Mouse (Mus musculus): ENCODE data around the gene Ralgapa1. TPM values are rescaled to one million over a fixed set of nuclear protein-coding genes. Genes with fewer than 3 reads are reported as not detected.

Ralgapa1 gene
- polyA plus RNA-seq, 1 experiment, result 10.3 TPM

DNA sequence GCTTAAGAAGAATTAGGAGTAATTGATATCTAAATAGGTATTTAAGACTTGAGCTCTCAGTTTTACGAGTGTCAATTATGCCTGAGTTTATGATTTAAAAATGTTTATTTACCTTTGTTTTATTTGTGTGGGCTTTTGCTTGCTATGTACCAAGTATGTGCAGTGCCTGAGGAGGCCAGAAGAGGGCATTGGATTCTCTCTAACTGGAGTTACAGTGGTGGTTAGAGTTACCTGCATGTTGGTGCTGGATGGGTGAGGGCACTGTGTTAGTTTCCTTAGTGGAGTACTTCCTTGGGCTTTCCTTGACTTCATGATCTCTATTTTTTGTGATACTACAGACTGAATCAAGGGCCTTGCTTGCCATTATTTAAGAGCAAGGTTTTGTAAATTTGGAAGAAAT, 25.8 kb upstream of the Ralgapa1 start:
- 64% methylated on average over 1 of the region's 1 CpGs for WGBS
- Histone ChIP-seq H3K4me3 (replicated peaks; ENCODE audit: control insufficient read depth, low read depth, low read length) (no peak overlapping the region), H3K27ac (ENCODE audit: control insufficient read depth, insufficient read depth, low read depth, low read length, poor library complexity) (no peak overlapping the region), H3K4me1 (ENCODE audit: control insufficient read depth, insufficient read depth, low read length) (no peaks in the 10 kb centered on the region; the same call in 1 of the 2 replicates)
- TF ChIP-seq CTCF (IDR thresholded peaks at IDR 0.05; ENCODE audit: control insufficient read depth, insufficient read depth, low read length) (0 out of 2 replicates have a peak, but pooled peaks have one; percentile 12), POLR2A (IDR thresholded peaks at IDR 0.05; ENCODE audit: borderline replicate concordance, control insufficient read depth, low read depth, low read length) (no peak)

DNA sequence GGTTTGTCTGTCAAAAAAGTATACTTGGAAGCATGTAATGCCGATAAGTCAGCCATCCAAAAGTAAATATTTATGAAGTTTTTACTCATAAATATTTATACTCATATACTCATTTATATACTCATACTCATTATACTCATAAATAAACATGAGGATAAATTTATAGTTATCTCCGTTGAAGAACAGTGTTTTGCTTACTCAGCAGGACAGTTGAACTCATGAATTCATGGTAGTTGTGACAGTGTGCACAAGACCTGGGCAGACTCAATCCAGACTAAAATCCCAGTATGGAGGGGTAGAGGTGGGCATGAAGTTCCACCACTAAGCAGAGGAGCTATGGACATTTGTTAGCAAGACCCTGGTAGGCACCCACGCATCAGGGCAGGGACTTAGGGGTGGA, 16.5 kb upstream of the Ralgapa1 start:
- Histone ChIP-seq H3K27ac (ENCODE audit: control insufficient read depth, insufficient read depth, low read depth, low read length, poor library complexity) (no peak overlapping the region), H3K4me3 (replicated peaks; ENCODE audit: control insufficient read depth, low read depth, low read length) (no peak overlapping the region), H3K4me1 (ENCODE audit: control insufficient read depth, insufficient read depth, low read length) (no peaks in the 10 kb centered on the region)
- TF ChIP-seq CTCF (IDR thresholded peaks at IDR 0.05; ENCODE audit: control insufficient read depth, insufficient read depth, low read length) (no peak), POLR2A (IDR thresholded peaks at IDR 0.05; ENCODE audit: borderline replicate concordance, control insufficient read depth, low read depth, low read length) (no peak)
- WGBS, result 84% methylated on average over 3 of the region's 3 CpGs

DNA sequence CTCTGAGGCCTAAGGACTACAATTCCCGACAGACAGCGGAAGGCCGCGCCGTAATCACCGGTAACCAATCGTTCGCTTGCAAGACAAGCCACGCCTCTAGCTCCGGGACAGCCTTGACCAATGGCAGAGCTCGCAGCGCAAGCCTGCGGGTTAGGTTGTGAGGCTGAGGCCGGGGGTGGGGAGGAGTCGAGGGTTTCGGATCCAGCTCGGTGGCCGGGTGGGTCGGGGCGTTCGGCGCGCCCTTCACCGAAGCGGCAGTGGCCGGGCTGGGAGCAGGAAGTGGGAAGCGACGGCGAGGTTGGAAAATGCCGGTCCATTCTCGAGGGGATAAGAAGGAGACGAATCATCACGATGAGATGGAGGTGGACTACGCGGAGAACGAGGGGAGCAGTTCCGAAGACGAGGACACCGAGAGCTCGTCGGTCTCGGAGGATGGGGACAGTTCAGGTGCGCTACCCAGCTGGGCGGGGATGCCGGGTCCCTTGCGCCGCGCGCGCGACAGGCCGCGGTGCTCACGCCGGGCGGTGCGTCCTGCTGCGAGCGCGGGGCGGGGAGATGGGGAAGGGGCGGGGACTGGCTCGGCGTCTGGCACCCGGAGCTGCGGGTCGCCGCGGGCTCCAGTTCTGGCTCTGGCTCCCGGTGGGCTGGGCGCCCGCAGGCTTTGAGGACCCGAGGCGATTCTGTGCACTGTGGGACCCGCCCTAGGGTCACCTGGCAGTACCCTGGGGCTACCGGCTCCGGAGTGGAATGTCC, 15.4 kb upstream of the Ralgapa1 start, which contains the start of gene Brms1l:
Gene Brms1l, plus strand, starts transcription at position 126 of the 753 bp plus-strand sequence.
- Histone ChIP-seq H3K27ac (ENCODE audit: control insufficient read depth, insufficient read depth, low read depth, low read length, poor library complexity) (peak within 1 kb of the TSS; percentile 72), H3K4me3 (replicated peaks; ENCODE audit: control insufficient read depth, low read depth, low read length) (peak within 1 kb of the TSS; percentile 85), H3K4me1 (ENCODE audit: control insufficient read depth, insufficient read depth, low read length) (no peaks in the 10 kb centered on the region)
- TF ChIP-seq CTCF (IDR thresholded peaks at IDR 0.05; ENCODE audit: control insufficient read depth, insufficient read depth, low read length), result no peak
- peak; percentile 41; the same call in 1 of the 2 replicates for TF ChIP-seq POLR2A (IDR thresholded peaks at IDR 0.05; ENCODE audit: borderline replicate concordance, control insufficient read depth, low read depth, low read length)
- whole genome bisulfite sequencing, result under 1% methylated on average over 77 of the region's 77 CpGs

DNA sequence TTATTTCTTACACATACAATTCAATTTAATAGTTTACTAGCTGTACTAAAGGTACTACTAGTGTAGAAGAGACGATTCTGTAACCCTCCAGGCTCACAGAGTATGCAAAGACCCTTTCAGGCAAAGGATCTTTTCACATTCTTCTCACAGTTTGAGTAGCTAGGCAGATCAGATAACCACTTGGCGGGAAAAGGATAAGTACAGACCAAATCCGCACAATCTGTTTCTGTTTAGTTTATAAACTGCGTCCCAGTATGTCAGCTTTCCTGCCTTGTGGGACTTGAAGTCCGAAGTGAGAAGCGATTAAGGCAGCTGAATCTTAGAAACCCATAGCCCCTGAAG, 14.9 kb upstream of the Ralgapa1 start:
- TF ChIP-seq POLR2A (IDR thresholded peaks at IDR 0.05; ENCODE audit: borderline replicate concordance, control insufficient read depth, low read depth, low read length) (no peak), CTCF (IDR thresholded peaks at IDR 0.05; ENCODE audit: control insufficient read depth, insufficient read depth, low read length) (no peak)
- 0% methylated on average over 6 of the region's 6 CpGs for WGBS
- Histone ChIP-seq H3K27ac (ENCODE audit: control insufficient read depth, insufficient read depth, low read depth, low read length, poor library complexity) (no peak overlapping the region), H3K4me1 (ENCODE audit: control insufficient read depth, insufficient read depth, low read length) (no peaks in the 10 kb centered on the region), H3K4me3 (replicated peaks; ENCODE audit: control insufficient read depth, low read depth, low read length) (peak overlapping the region; percentile 85)

- H3K27ac ChIP-seq (ENCODE audit: control insufficient read depth, insufficient read depth, low read depth, low read length, poor library complexity), result no peak overlapping the region
- 90% methylated on average over 8 of the region's 8 CpGs for WGBS
- H3K4me1 ChIP-seq (ENCODE audit: control insufficient read depth, insufficient read depth, low read length), result no peaks in the 10 kb centered on the region
- no peak overlapping the region for H3K4me3 ChIP-seq (replicated peaks; ENCODE audit: control insufficient read depth, low read depth, low read length)
- no peak for TF ChIP-seq CTCF (IDR thresholded peaks at IDR 0.05; ENCODE audit: control insufficient read depth, insufficient read depth, low read length)
- no peak for TF ChIP-seq POLR2A (IDR thresholded peaks at IDR 0.05; ENCODE audit: borderline replicate concordance, control insufficient read depth, low read depth, low read length)
These were observed 13.9 kb upstream of the Ralgapa1 start for GRCm38 (mm10) chr12:55834891-55835290.

DNA sequence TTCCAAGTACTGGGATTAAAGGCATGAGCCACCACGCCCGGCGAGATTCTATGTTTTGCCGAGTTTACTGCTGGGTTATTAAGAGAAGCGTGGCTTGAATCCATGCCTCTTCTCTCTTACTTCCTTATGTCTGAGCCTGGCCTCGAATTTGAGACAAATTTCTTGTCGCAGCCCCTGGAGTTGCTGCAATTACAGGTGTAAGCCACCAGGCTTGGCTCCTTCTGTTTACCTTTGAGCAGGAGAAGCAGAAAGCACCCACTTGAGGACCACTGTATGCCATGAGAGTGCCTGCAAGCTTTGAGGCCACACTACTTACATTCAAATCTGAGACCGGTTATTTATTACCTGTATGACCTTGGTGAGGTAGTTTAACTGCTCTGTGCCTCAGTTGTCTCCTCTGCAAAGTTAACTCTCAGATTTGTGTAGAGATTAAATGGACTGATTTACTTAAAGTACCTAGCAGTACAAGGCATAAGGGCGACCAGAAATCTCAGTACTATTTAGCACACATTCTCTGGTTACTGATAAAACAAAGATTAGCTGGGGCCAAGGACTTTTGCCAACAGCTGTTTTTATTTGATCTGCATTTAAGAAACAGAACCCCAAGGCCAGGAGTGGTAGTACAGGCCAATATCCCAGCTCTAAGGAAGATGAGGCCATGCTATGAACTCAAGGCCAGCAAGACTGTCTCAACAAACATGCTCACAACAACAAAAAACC, 13.1 kb upstream of the Ralgapa1 start:
- Histone ChIP-seq H3K4me3 (replicated peaks; ENCODE audit: control insufficient read depth, low read depth, low read length) (no peak overlapping the region), H3K27ac (ENCODE audit: control insufficient read depth, insufficient read depth, low read depth, low read length, poor library complexity) (no peak overlapping the region), H3K4me1 (ENCODE audit: control insufficient read depth, insufficient read depth, low read length) (no peaks in the 10 kb centered on the region)
- TF ChIP-seq CTCF (IDR thresholded peaks at IDR 0.05; ENCODE audit: control insufficient read depth, insufficient read depth, low read length), result no peak
- TF ChIP-seq POLR2A (IDR thresholded peaks at IDR 0.05; ENCODE audit: borderline replicate concordance, control insufficient read depth, low read depth, low read length), result no peak
- WGBS, result 71% methylated on average over 9 of the region's 9 CpGs

- TF ChIP-seq POLR2A (IDR thresholded peaks at IDR 0.05; ENCODE audit: borderline replicate concordance, control insufficient read depth, low read depth, low read length) (no peak), CTCF (IDR thresholded peaks at IDR 0.05; ENCODE audit: control insufficient read depth, insufficient read depth, low read length) (no peak)
- no peak overlapping the region for H3K27ac ChIP-seq (ENCODE audit: control insufficient read depth, insufficient read depth, low read depth, low read length, poor library complexity)
- no peak overlapping the region for H3K4me3 ChIP-seq (replicated peaks; ENCODE audit: control insufficient read depth, low read depth, low read length)
- no peaks in the 10 kb centered on the region for H3K4me1 ChIP-seq (ENCODE audit: control insufficient read depth, insufficient read depth, low read length)
These were observed 12.0 kb upstream of the Ralgapa1 start for GRCm38 (mm10) chr12:55832961-55833360.

DNA sequence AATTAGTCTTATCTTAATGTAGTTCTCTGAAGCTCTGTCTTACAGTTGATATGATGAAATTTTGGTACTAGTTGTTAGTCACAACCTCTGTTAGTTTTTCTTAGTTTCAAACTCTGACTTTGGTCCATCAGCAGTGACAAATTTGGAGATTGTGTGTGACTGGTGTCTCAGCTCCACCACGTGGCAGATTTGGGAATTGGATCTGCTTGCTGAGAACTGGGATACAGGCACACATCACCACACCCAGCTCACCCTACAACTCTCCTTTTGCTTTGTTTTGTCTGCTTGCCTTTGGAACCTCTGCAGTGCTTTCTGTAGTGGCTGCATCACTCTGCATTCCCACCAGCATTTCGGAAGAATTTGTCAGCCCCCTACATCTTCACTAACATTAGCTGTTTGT, 10.1 kb upstream of the Ralgapa1 start:
- no peak overlapping the region for H3K27ac ChIP-seq (ENCODE audit: control insufficient read depth, insufficient read depth, low read depth, low read length, poor library complexity)
- no peak overlapping the region for H3K4me3 ChIP-seq (replicated peaks; ENCODE audit: control insufficient read depth, low read depth, low read length)
- no peaks in the 10 kb centered on the region for H3K4me1 ChIP-seq (ENCODE audit: control insufficient read depth, insufficient read depth, low read length)
- WGBS, result 28% methylated on average over 2 of the region's 2 CpGs
- peak; percentile 73 for TF ChIP-seq CTCF (IDR thresholded peaks at IDR 0.05; ENCODE audit: control insufficient read depth, insufficient read depth, low read length)
- TF ChIP-seq POLR2A (IDR thresholded peaks at IDR 0.05; ENCODE audit: borderline replicate concordance, control insufficient read depth, low read depth, low read length), result no peak
